Mouse (Mus musculus): ENCODE results near the gene C3. TPM values are rescaled to one million over a fixed set of nuclear protein-coding genes. Genes with fewer than 3 reads are reported as not detected.

Gene C3
- total RNA-seq, 2 experiments from 2014 or later = 5.3 to 19.8 TPM

DNA sequence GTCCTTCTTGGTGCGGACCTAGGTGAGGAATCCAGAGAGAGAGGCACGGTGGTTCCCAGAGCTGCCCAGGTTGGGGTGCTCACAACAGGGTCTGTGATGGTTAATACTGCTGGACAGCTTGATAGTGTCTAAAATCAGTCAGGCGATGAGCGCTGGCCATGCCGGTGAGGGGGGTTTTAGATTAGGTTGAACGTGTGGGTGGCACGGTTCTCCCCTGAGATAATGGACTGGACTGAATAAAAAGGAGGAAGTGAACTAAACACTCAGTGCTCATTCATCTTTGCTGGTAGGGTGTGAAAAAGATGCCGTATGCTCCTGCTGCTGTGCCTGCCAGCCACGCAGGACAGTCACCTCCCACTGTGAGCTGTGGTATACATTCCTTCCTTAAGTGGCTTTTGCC, 4.6 kb downstream of the C3 start:
- DNase-seq (ENCODE audit: low spot score in 2 of 2) = no peak

GRCm38 (mm10) chr17:57221911-57222310, 6.0 kb downstream of the C3 start:
- DNase-seq (ENCODE audit: low spot score in 2 of 2) = no peak

DNA sequence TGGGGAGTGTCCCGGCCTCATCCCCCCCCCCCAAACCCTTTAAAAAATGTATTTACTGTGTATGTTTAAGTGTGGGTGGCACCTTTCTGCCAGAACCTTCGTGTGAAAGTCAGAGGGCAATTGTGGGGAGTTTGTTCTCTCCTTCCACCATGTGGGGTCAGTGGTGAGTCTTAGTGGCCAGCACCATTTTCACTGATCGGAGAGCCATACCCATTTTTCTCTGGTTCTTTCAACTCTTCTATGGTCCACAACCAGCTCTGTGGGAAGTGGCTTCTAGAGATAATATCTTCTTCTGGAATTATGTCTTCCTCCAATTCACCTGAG, 8.1 kb downstream of the C3 start:
- no peak for DNase-seq (ENCODE audit: low spot score in 2 of 2)

DNA sequence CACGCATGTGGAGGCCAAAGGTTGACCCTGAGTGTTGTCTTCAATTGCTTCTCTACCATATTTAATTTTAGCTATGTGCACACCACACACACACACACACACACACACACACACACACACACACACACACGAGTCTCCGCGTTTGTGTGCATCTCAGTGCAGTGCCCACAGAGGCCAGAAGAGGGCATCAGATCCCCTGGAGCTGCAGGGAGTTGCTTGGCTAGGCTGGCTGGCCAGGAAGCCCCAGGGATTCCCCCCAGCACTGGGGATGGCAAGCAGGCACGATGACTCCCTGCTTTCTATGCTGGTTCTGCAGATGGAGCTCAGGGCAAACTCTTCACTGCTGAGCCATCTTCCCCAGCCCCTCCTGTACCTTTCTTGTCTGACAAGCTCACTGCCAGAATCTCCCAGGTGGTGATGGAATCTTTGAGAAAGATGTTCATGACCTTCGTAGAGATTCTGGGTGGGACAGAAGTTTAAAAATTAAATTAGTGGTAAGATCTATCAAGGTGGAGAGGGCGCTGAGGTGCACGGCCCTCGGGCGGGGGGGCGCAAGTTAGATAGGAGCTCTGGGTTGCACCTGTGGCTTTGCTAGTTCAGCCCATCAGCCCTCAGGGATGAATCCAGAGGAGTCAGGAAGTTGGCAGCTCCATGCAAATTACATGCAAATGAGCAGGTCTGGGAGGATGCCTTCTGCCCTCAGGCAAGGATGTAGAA, 8.6 kb downstream of the C3 start:
- DNase-seq (ENCODE audit: low spot score in 2 of 2) = peak; percentile 49 to 74

- DNase-seq (ENCODE audit: low spot score in 2 of 2) = no peak
These were observed 9.5 kb downstream of the C3 start for GRCm38 (mm10) chr17:57218335-57218900.

DNA sequence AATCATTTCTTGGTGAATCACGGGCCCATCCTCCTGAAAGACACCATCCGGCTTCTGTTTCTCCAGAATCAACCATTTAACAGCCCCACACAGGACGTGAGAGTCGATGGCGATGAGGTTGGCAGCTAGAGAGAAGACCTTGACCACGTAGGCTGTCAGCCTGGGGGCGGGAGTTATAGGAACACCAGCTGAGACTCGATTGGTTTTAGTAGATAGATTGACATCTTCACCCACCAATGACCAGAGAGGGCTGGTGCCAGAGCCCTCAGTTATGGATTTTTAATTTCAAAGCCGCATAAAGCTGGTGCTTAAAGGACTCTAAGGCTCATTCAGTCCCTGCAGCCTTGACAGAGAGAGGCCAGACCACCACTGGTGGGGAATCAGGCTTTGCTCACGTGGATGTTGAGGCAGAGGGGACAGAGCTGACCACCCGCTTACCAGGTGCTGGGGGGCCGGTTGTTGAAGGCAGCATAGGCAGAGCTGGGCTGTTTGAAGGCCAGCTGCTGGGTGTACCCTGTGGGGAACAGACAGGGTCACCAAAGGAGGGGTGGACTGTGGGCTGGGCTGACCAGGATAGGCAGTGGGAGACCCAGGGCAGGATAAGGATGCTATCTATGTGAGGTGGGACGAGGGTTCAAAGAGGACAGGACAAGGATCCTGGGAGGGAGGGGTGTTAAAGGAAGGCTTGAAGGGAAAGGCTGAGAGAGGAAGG, 13.1 kb downstream of the C3 start:
- DNase-seq (ENCODE audit: low spot score in 2 of 2) = no peak

DNA sequence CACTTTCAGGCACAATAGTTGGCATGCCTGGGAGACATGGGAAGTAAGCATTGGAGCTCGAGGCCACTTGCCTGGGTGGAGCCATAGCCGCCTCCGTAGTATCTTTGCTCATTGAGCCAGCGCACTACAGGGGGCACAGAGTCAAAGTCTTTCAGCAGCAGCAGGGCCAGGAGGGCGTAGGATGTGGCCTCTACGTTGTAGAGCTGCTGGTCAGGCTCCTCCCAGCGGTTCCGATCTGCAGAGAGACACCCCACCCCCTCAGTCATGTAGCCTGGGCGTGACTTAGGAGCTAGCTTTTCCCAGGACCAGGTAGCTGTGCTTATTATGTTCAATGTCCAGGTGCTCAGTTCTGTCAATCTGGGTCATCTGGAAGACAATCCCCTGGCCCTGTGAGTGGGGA, 16.4 kb downstream of the C3 start:
- DNase-seq (ENCODE audit: low spot score in 2 of 2) = no peak

DNA sequence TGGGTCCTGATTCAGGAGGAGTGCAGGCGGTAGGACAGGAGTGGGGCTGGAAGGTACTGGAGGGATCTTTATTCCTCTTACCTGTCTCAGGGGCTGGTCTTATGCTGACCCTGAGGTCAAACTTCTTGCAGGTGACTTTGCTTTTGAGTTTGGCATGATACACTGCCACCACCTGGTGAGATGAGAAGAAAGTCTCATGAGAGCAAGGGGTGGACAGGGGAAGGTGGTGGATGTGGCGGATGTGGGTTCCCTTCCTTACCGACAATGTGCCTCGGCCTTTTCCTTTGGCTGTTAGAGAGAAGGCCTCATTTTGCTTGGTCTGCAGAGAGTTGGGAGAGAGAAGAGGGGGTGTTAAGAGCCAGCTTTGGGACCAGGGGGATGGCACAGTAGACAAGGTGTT, 18.6 kb downstream of the C3 start:
- no peak for DNase-seq (ENCODE audit: low spot score in 2 of 2)

- DNase-seq (ENCODE audit: low spot score in 2 of 2) = no peak
These were observed 20.0 kb downstream of the C3 start for GRCm38 (mm10) chr17:57207938-57208337.

GRCm38 (mm10) chr17:57201841-57202724, 25.9 kb downstream of the C3 start:
- no peak for DNase-seq (ENCODE audit: low spot score in 2 of 2)

DNA sequence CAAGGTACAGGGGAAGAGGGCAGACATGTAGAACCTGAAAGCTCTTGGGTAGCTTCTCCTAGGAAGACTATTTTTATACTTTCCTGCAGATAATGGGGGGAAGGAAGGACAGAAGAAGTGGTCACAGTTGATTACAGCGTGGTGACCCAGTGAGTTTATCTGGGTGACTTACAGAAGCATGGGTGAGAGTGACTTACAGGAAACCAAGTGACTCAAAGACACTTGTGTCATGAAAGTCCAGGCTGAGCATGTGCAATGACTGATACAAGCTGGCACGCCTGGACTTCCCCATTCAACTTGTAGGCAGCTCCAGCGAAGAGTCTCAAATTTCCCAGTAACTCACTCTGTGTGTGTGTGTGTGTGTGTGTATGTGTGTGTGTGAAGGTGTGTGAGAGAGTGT, 29.7 kb downstream of the C3 start:
- no peak for DNase-seq (ENCODE audit: low spot score in 2 of 2)

- DNase-seq (ENCODE audit: low spot score in 2 of 2) = no peak
These were observed 32.5 kb downstream of the C3 start for GRCm38 (mm10) chr17:57195326-57196010.

GRCm38 (mm10) chr17:57194771-57195170, 33.2 kb downstream of the C3 start:
- DNase-seq (ENCODE audit: low spot score in 2 of 2) = no peak

DNA sequence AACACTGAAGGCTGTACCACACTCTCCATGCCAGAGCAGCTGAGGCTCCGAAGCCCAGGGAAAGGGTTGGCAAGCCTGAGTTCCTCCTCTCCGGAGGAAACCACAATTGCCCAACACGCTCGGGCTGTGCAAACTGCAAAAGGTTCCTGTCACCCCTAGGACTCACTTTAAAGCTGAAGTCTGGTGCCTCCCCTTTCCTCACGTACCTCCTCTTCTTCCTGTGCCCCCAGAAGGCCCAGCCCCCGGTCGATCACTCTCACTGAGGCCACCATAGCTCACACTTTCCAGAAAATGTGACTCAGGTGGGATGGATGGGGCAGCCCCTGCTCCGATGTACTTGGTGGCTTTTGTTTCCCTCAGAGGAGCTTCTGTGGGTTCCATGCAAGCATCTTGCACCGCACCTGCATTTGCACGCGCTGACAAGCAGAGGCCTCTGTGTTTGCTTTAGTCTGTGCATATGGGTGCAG, 33.9 kb downstream of the C3 start, which contains the start of gene Tnfsf14:
TSS of gene Tnfsf14 (minus strand) at position 137 of the 467 bp plus-strand sequence.
- no peak for DNase-seq (ENCODE audit: low spot score in 2 of 2)

DNA sequence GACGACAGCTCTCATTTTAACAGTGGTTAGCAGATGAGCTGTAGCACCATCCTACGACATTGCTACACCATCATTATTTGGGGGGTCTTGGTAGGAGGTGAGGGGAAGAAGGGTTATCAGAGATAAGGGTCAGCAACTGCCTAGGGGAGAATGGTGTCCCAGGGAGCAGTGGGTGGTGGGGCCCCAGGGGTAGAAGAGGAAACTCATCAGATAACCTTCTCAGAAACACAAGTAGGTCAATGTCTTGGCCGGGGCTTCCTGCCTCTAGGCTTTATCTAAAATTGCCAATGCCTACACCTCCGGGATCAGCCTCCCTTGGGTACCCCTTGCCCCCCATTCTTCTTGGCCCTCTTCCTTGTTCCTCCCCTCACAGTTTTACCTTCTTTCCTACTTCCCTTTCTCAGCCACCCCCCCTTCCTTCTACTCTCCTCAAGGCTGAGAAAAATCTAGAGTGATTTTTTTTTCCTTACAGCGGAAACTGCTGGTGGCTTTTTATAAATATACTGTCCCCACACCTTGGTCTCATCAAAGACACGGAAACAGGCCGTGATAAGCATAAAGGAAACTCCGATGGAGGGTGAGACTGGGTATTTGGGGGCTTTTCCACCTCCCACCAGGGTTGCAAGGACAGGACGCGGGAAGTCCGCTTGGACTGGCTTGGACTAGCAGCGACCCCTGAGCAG, 39.3 kb downstream of the C3 start:
- DNase-seq (ENCODE audit: low spot score in 2 of 2) = no peak

- no peak for DNase-seq (ENCODE audit: low spot score in 2 of 2)
These were observed 42.3 kb downstream of the C3 start for GRCm38 (mm10) chr17:57185641-57186040.

DNA sequence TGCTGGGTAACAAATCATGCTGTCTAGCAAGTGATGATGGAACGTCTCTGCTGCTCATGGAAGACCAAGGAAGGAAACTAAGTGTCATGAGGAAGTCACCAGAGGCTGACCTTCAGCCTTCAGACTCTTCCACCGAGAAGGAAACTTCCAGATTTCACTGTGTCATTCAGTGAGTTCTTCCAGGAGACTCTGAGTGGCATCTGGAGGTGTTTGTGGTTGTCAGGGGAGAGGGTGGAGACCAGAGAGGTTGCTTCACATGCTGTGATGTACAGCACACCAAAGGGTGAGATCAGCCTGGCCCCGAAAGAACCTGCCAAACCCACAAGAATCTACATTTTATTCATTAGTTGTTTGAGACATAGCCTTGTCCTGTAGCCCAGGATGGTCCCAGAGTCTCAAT, 45.1 kb downstream of the C3 start:
- DNase-seq (ENCODE audit: low spot score in 2 of 2) = no peak

DNA sequence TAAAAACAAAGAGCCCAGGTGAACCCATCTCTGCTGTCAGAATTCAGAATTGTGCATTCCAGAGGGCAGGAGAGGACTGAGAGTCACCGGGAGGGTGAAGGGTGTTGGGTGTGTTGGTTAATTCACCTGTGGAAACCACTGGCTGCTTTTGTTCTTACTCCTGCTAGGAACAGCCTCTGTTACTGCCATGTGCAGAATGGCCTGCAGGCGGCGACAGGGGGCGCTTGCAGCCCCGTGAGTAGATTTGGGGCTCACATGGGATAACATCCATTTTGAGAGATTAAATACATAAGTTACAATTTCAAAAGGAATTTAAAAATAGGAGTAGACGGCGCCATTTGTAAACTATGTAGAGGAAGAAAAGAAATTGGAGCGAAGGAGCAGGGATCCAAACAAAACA, 47.6 kb downstream of the C3 start:
- DNase-seq (ENCODE audit: low spot score in 2 of 2) = no peak

DNA sequence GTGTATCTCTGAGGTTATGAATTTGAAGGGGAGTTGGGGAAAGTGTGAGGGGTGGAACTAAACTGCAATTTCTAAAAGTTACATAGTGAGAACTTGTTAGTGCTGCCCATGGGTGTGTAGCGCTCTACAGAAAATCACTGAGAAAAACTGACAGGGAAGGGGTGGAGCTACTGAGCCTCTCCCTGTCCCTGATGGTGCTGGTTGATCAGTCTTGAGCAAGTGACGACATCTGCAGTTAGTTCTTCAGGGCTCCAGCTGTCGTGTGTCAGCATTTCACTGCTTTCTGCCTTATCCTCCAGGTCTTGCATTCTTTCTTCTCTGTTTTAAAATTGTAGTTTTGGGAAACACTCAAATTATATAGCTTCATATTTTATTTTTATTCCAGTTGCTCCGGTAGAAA, 54.6 kb downstream of the C3 start:
- DNase-seq (ENCODE audit: low spot score in 2 of 2) = no peak

GRCm38 (mm10) chr17:57172378-57172777, 55.6 kb downstream of the C3 start:
- no peak for DNase-seq (ENCODE audit: low spot score in 2 of 2)

All from gastrocnemius, postnatal 4 days (tissue).